Comparison of ENCODE assay signal across 21 mouse cellular contexts in the genomic region with DNA sequence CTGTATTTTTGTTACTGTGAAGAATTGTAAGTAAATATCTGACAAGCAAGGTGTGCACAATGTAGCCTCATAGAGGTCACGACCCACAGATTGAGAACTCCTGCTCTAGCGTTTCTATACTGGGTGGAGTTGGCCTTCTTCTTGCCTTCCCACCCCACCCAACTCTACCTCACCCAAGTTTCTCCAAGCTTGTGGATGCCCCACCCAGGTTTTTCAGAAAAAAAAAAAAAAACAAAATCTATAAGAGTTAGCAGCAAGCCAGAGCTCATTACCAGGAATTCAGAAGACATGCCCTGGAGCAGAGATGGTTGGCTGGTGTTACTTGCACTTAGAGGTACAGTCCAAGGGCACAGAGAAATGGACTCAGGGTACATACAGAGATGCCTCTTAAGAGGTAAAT. TPM values are rescaled to one million over a fixed set of nuclear protein-coding genes. Genes with fewer than 3 reads are reported as not detected.
DNase-seq lines count a peak whose midpoint lies in the region; ATAC-seq lines count a peak whose summit lies in the region.
"Had no signal": no experiment of that assay in that cellular context is flagged by ENCODE, and none has a peak within 500 bp of the region (broad histone marks: within the 10 kb centered on the region; RNA-seq: fewer than 3 reads in every experiment).

No protein-coding gene starts in this region.

- H3K36me3 ChIP-seq in limb, embryonic 12.5 days = no peaks in the 10 kb centered on the region
- peaks cover 17% of the 10 kb centered on the region for H3K36me3 ChIP-seq in liver, embryonic 15.5 days (replicated peaks)
- H3K36me3 ChIP-seq: forebrain, embryonic 15.5 days; hindbrain, embryonic 12.5 days had no signal

- ATAC-seq in limb, embryonic 12.5 days (ENCODE audit: insufficient number of reproducible peaks, insufficient read depth, low FRiP score, low TSS enrichment, low read depth) = no peak
- ATAC-seq in liver, embryonic 15.5 days (ENCODE audit: insufficient read depth) = no peak
- ATAC-seq: forebrain, embryonic 15.5 days; lung, postnatal 0 days; midbrain, embryonic 16.5 days had no signal

- no peak overlapping the region for H3K4me2 ChIP-seq in limb, embryonic 12.5 days
- peak overlapping the region; percentile 45 for H3K4me2 ChIP-seq in liver, embryonic 15.5 days
- H3K4me2 ChIP-seq: forebrain, embryonic 15.5 days; hindbrain, embryonic 12.5 days had no signal

- WGBS in limb, embryonic 12.5 days = 79% methylated on average over 2 of the region's 2 CpGs
- 27% methylated on average over 2 of the region's 2 CpGs for WGBS in liver, embryonic 15.5 days (ENCODE audit: insufficient replicate concordance)

- no peaks in the 10 kb centered on the region for H3K9me3 ChIP-seq in limb, embryonic 12.5 days
- no peaks in the 10 kb centered on the region for H3K9me3 ChIP-seq in liver, embryonic 15.5 days (replicated peaks)
- H3K9me3 ChIP-seq: forebrain, embryonic 15.5 days; hindbrain, embryonic 12.5 days had no signal

- intact Hi-C loops in gastrocnemius, postnatal 14 days (cut with DNase I; ENCODE audit: low total_unique reads) = no loop called here

- no peak overlapping the region for H3K9ac ChIP-seq in limb, embryonic 12.5 days (replicated peaks)
- H3K9ac ChIP-seq in liver, embryonic 15.5 days = peak overlapping the region; percentile 43; the same call in 1 of the 2 replicates
- H3K9ac ChIP-seq: forebrain, embryonic 15.5 days; hindbrain, embryonic 12.5 days had no signal

- H3K4me1 ChIP-seq in limb, embryonic 12.5 days (replicated peaks) = peaks cover 27% of the 10 kb centered on the region
- H3K4me1 ChIP-seq in liver, embryonic 15.5 days (replicated peaks) = peaks cover 84% of the 10 kb centered on the region
- H3K4me1 ChIP-seq: forebrain, embryonic 15.5 days; hindbrain, embryonic 12.5 days; megakaryocyte, embryonic 14.5 days had no signal

- DNase-seq in ES-CJ7 (ENCODE audit: low read depth, low spot score) = peak; percentile 40
- DNase-seq in c-Kit-positive CD71-positive TER-119-negative erythroid progenitor cells, embryonic 14.5 days (ENCODE audit: low read depth) = peak; percentile 58
- DNase-seq in spleen, adult 12 weeks (ENCODE audit: low spot score) = no peak
- no peak for DNase-seq in urinary bladder, postnatal 25 days (ENCODE audit: low spot score)
- DNase-seq in gastrocnemius, postnatal 14 days = no peak
- no peak for DNase-seq in cerebellum, postnatal 14 days
- DNase-seq: adrenal gland, postnatal 10 days; cerebellum, adult 9-11 months; heart, adult 18-20 months; left cerebral cortex, postnatal 4 days; thymus, postnatal 25 days had no signal

- no peak overlapping the region for H3K4me3 ChIP-seq in limb, embryonic 12.5 days (replicated peaks)
- 0 out of 2 replicates have a peak overlapping the region, but pooled peaks have one; percentile 1 for H3K4me3 ChIP-seq in liver, embryonic 15.5 days (replicated peaks)
- H3K4me3 ChIP-seq: forebrain, embryonic 15.5 days; hindbrain, embryonic 12.5 days; megakaryocyte, embryonic 14.5 days had no signal

- no peaks in the 10 kb centered on the region for H3K27me3 ChIP-seq in limb, embryonic 12.5 days
- 0 out of 2 replicates have a peak, but pooled peaks cover 4% of the 10 kb centered on the region for H3K27me3 ChIP-seq in liver, embryonic 15.5 days
- H3K27me3 ChIP-seq: forebrain, embryonic 15.5 days; hindbrain, embryonic 12.5 days had no signal

- H3K27ac ChIP-seq in limb, embryonic 12.5 days = peak overlapping the region; percentile 62; the same call in 1 of the 2 replicates
- peak overlapping the region; percentile 96 for H3K27ac ChIP-seq in liver, embryonic 15.5 days (replicated peaks)
- H3K27ac ChIP-seq: forebrain, embryonic 15.5 days; hindbrain, embryonic 12.5 days; kidney, postnatal 0 days had no signal

RNA-seq across cellular contexts. Expression of a gene that starts 8.3 kb away (rescaled TPM):
- 1.0 TPM in 2 replicates for polyA plus RNA-seq in limb, embryonic 12.5 days (2016; fragmentation: Nextera tagmentation; extraction: Ambion mirVana)
- 12.3 and 12.8 TPM in 2 replicates for polyA plus RNA-seq in liver, embryonic 15.5 days (2015; fragmentation: Nextera tagmentation; extraction: Ambion mirVana)
- not detected for total RNA-seq in gastrocnemius, postnatal 14 days (2021)
- total RNA-seq: layer of hippocampus, adult 18-20 months; left cerebral cortex, adult 18-20 months had no signal

RNA-seq across cellular contexts. Expression of a gene that starts 34.5 kb away (rescaled TPM):
- polyA plus RNA-seq in limb, embryonic 12.5 days (2016; fragmentation: Nextera tagmentation; extraction: Ambion mirVana) = 24.6 and 29.8 TPM in 2 replicates
- 9.2 and 9.7 TPM in 2 replicates for polyA plus RNA-seq in liver, embryonic 15.5 days (2015; fragmentation: Nextera tagmentation; extraction: Ambion mirVana)
- total RNA-seq in gastrocnemius, postnatal 14 days (2021) = 10 to 100 TPM; 15.3 to 16.6 TPM

RNA-seq across cellular contexts. Expression of a gene that starts 41.8 kb away (rescaled TPM):
- not detected in 2 replicates for polyA plus RNA-seq in limb, embryonic 12.5 days (2016; fragmentation: Nextera tagmentation; extraction: Ambion mirVana)
- polyA plus RNA-seq in liver, embryonic 15.5 days (2015; fragmentation: Nextera tagmentation; extraction: Ambion mirVana) = 0.79 and 1.2 TPM in 2 replicates
- 10 to 100 TPM; 11.4 to 14.5 TPM for total RNA-seq in gastrocnemius, postnatal 14 days (2021)
- total RNA-seq: left cerebral cortex, adult 18-20 months; left cerebral cortex, postnatal 4 days had no signal
- polyA plus RNA-seq: forebrain, embryonic 15.5 days; hindbrain, embryonic 12.5 days; midbrain, embryonic 16.5 days had no signal

RNA-seq across cellular contexts. Expression of a gene that starts 45.8 kb away (rescaled TPM):
- 106 and 120 TPM in 2 replicates for polyA plus RNA-seq in limb, embryonic 12.5 days (2016; fragmentation: Nextera tagmentation; extraction: Ambion mirVana)
- 45.4 and 47.8 TPM in 2 replicates for polyA plus RNA-seq in liver, embryonic 15.5 days (2015; fragmentation: Nextera tagmentation; extraction: Ambion mirVana)
- 10 to 100 TPM; 77.4 to 84.4 TPM for total RNA-seq in gastrocnemius, postnatal 14 days (2021)

Comparison
In these comparisons a context has a peak if more than half of its experiments do, and no peak if none do; other contexts are left out.
1. DNase-seq: peak in ES-CJ7 (single experiment) and c-Kit-positive CD71-positive TER-119-negative erythroid progenitor cells, embryonic 14.5 days (single experiment); none in spleen, adult 12 weeks (single experiment), urinary bladder, postnatal 25 days (single experiment), gastrocnemius, postnatal 14 days (single experiment) and cerebellum, postnatal 14 days (0 of 2).